Mouse (Mus musculus): Measurements from ENCODE around the gene Tmem220. TPM values are rescaled to one million over a fixed set of nuclear protein-coding genes. Genes with fewer than 3 reads are reported as not detected.

Tmem220 gene
- total and polyA plus RNA-seq, 3 experiments: 0.30 to 1.6 (median 0.36) TPM

GRCm38 (mm10) chr11:67002911-67003310 is 22.0 kb upstream of the Tmem220 start:
- Histone ChIP-seq H3K9ac (ENCODE audit: insufficient read depth, low read depth) (no peak overlapping the region), H3K79me2 (replicated peaks; ENCODE audit: control insufficient read depth, extremely low read depth, insufficient read depth, poor library complexity, severe bottlenecking) (no peaks in the 10 kb centered on the region), H3K9me3 (replicated peaks; ENCODE audit: low read length) (no peaks in the 10 kb centered on the region), H3K4me2 (ENCODE audit: insufficient read depth, low read depth, poor library complexity, severe bottlenecking) (no peak overlapping the region), H3K4me1 (ENCODE audit: control insufficient read depth in 1 of 2, insufficient read depth in 2 of 2) (no peaks in the 10 kb centered on the region), H3K27me3 (replicated peaks) (peaks cover 50% of the 10 kb centered on the region), H3K27ac (ENCODE audit: insufficient read depth, low read depth) (no peak overlapping the region), H3K36me3 (replicated peaks in 1 of 2; ENCODE audit: control insufficient read depth in 1 of 2, insufficient read depth in 1 of 2, low read length in 1 of 2) (no peaks in the 10 kb centered on the region), H3K4me3 (replicated peaks in 1 of 3; ENCODE audit: low read depth in 2 of 3, low read length in 2 of 3, poor library complexity in 1 of 3) (no peak overlapping the region)
- in situ Hi-C loops (cut with MboI; ENCODE audit: low pct_ligation_motif_present, low pct_unique_long_range_greater_than_20kb, low sequenced_read_pairs) (no loop called here), dilution Hi-C loops (cut with MboI; ENCODE audit: extremely low pct_ligation_motif_present, extremely low pct_unique_long_range_greater_than_20kb, low sequenced_read_pairs) (no loop called here)
- DNase-seq (ENCODE audit: extremely low read depth): no peak
- no peak for TF ChIP-seq ZNF384 (IDR thresholded peaks at IDR 0.05; ENCODE audit: low read depth, low read length)
- no peak for TF ChIP-seq PAX5 (IDR thresholded peaks at IDR 0.05; ENCODE audit: low read length)
- no peak for TF ChIP-seq MAFK (IDR thresholded peaks at IDR 0.05; ENCODE audit: insufficient replicate concordance, low read length)
- no peak for TF ChIP-seq CHD2 (IDR thresholded peaks at IDR 0.05; ENCODE audit: low read length)
- no peak for TF ChIP-seq BHLHE40 (IDR thresholded peaks at IDR 0.05; ENCODE audit: low read depth, low read length)
- no peak for TF ChIP-seq JUND (conservative IDR thresholded peaks at IDR 0.05; ENCODE audit: low read depth, low read length)
- no peak for TF ChIP-seq ELF1 (IDR thresholded peaks at IDR 0.05; ENCODE audit: low read depth, low read length)
- TF ChIP-seq NELFE (IDR thresholded peaks at IDR 0.05; ENCODE audit: low read depth, low read length): no peak
- no peak for TF ChIP-seq ZKSCAN1 (IDR thresholded peaks at IDR 0.05; ENCODE audit: borderline replicate concordance, low read depth, low read length)
- no peak for TF ChIP-seq SMC3 (IDR thresholded peaks at IDR 0.05; ENCODE audit: low read depth, low read length)
- TF ChIP-seq CHD1 (IDR thresholded peaks at IDR 0.05; ENCODE audit: low read depth, low read length): no peak
- TF ChIP-seq MXI1 (IDR thresholded peaks at IDR 0.05; ENCODE audit: low read depth, low read length): no peak
- no peak for TF ChIP-seq ZMIZ1 (IDR thresholded peaks at IDR 0.05; ENCODE audit: low read depth, low read length)

GRCm38 (mm10) chr11:67007961-67008360 is 17.0 kb upstream of the Tmem220 start:
- H3K79me2 ChIP-seq (replicated peaks; ENCODE audit: control insufficient read depth, extremely low read depth, insufficient read depth, poor library complexity, severe bottlenecking): no peaks in the 10 kb centered on the region
- peaks cover 0 to 3% of the 10 kb centered on the region in 2 experiments; a peak in 1 of 4 replicates for H3K4me1 ChIP-seq (ENCODE audit: control insufficient read depth in 1 of 2, insufficient read depth in 2 of 2)
- H3K27me3 ChIP-seq (replicated peaks): peaks cover 21% of the 10 kb centered on the region
- no peaks in the 10 kb centered on the region for H3K36me3 ChIP-seq (replicated peaks in 1 of 2; ENCODE audit: control insufficient read depth in 1 of 2, insufficient read depth in 1 of 2, low read length in 1 of 2)
- dilution Hi-C loops (cut with MboI; ENCODE audit: extremely low pct_ligation_motif_present, extremely low pct_unique_long_range_greater_than_20kb, low sequenced_read_pairs) (no loop called here), in situ Hi-C loops (cut with MboI; ENCODE audit: low pct_ligation_motif_present, low pct_unique_long_range_greater_than_20kb, low sequenced_read_pairs) (no loop called here)
- H3K9ac ChIP-seq (ENCODE audit: insufficient read depth, low read depth): no peak overlapping the region
- no peak overlapping the region for H3K27ac ChIP-seq (ENCODE audit: insufficient read depth, low read depth)
- H3K4me3 ChIP-seq (replicated peaks in 1 of 3; ENCODE audit: low read depth in 2 of 3, low read length in 2 of 3, poor library complexity in 1 of 3): no peak overlapping the region
- no peak overlapping the region for H3K4me2 ChIP-seq (ENCODE audit: insufficient read depth, low read depth, poor library complexity, severe bottlenecking)
- no peaks in the 10 kb centered on the region for H3K9me3 ChIP-seq (replicated peaks; ENCODE audit: low read length)
- TF ChIP-seq E2F4 (IDR thresholded peaks at IDR 0.05; ENCODE audit: insufficient replicate concordance, low read depth, low read length) (no peak), ZMIZ1 (IDR thresholded peaks at IDR 0.05; ENCODE audit: low read depth, low read length) (no peak), POLR2AphosphoS2 (IDR thresholded peaks at IDR 0.05; ENCODE audit: low read depth, low read length) (no peak)
- no peak for DNase-seq (ENCODE audit: extremely low read depth)

GRCm38 (mm10) chr11:67008528-67008927 is 16.4 kb upstream of the Tmem220 start:
- dilution Hi-C loops (cut with MboI; ENCODE audit: extremely low pct_ligation_motif_present, extremely low pct_unique_long_range_greater_than_20kb, low sequenced_read_pairs): no loop called here

More at GRCm38 (mm10) chr11:67008528-67008927, 16.4 kb upstream of the Tmem220 start:
- in situ Hi-C loops (cut with MboI; ENCODE audit: low pct_ligation_motif_present, low pct_unique_long_range_greater_than_20kb, low sequenced_read_pairs): no loop called here
- no peak for DNase-seq (ENCODE audit: extremely low read depth)
- H3K4me1 ChIP-seq (ENCODE audit: control insufficient read depth in 1 of 2, insufficient read depth in 2 of 2): peaks cover 0 to 3% of the 10 kb centered on the region in 2 experiments; a peak in 1 of 4 replicates
- no peaks in the 10 kb centered on the region for H3K36me3 ChIP-seq (replicated peaks in 1 of 2; ENCODE audit: control insufficient read depth in 1 of 2, insufficient read depth in 1 of 2, low read length in 1 of 2)
- H3K27me3 ChIP-seq (replicated peaks): peaks cover 20% of the 10 kb centered on the region
- TF ChIP-seq SIN3A (IDR thresholded peaks at IDR 0.05; ENCODE audit: low read length): no peak
- no peak for TF ChIP-seq ETS1 (conservative IDR thresholded peaks at IDR 0.05; ENCODE audit: low read depth, low read length)
- no peak for TF ChIP-seq CTCF (conservative IDR thresholded peaks at IDR 0.05 in 1 of 2, IDR thresholded peaks at IDR 0.05 in 1 of 2; ENCODE audit: low read depth in 2 of 2, low read length in 2 of 2)
- TF ChIP-seq JUN (IDR thresholded peaks at IDR 0.05; ENCODE audit: insufficient read depth, low read depth, low read length): no peak
- TF ChIP-seq NELFE (IDR thresholded peaks at IDR 0.05; ENCODE audit: low read depth, low read length): no peak
- TF ChIP-seq TBP (conservative IDR thresholded peaks at IDR 0.05; ENCODE audit: low read depth, low read length): no peak
- TF ChIP-seq BHLHE40 (IDR thresholded peaks at IDR 0.05; ENCODE audit: low read depth, low read length): no peak
- H3K4me3 ChIP-seq (replicated peaks in 1 of 3; ENCODE audit: low read depth in 2 of 3, low read length in 2 of 3, poor library complexity in 1 of 3): no peak overlapping the region
- no peaks in the 10 kb centered on the region for H3K79me2 ChIP-seq (replicated peaks; ENCODE audit: control insufficient read depth, extremely low read depth, insufficient read depth, poor library complexity, severe bottlenecking)
- no peak overlapping the region for H3K4me2 ChIP-seq (ENCODE audit: insufficient read depth, low read depth, poor library complexity, severe bottlenecking)
- no peak overlapping the region for H3K27ac ChIP-seq (ENCODE audit: insufficient read depth, low read depth)
- H3K9me3 ChIP-seq (replicated peaks; ENCODE audit: low read length): no peaks in the 10 kb centered on the region
- H3K9ac ChIP-seq (ENCODE audit: insufficient read depth, low read depth): no peak overlapping the region

All from CH12.LX (cell line).